Mouse (Mus musculus): Measurements from ENCODE around the gene Sidt1.

DNA sequence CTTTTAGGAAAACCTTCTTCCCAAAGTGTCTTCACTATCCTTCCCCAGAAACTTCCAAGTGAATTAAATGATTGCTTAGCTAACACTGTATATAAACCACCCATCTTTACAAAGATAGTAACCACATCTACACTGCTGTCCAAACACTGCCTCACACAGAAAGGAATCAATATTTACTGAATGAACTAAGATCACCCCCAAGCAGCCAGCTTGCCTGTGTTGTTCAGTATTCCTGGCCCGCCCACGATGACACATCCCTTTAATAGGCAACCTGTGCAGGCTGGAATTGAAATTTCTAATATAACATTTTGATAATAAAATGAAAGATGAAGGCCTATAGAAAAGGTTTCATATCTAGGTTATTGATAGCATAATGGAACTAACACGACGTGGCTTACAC, 16.6 kb downstream of the Sidt1 start:
- TF ChIP-seq POLR2A (IDR thresholded peaks at IDR 0.05; ENCODE audit: control insufficient read depth, extremely low read depth, insufficient read depth, low read length, poor library complexity): no peak
- TF ChIP-seq CTCF (IDR thresholded peaks at IDR 0.05; ENCODE audit: borderline replicate concordance, control insufficient read depth, extremely low read depth, insufficient read depth, low read length, poor library complexity): no peak

Data from thymus, adult 2 months (tissue).